Mouse (Mus musculus) kidney, adult 2 months (tissue): ENCODE measurements around the gene Gdpgp1. TPM values are rescaled to one million over a fixed set of nuclear protein-coding genes. Genes with fewer than 3 reads are reported as not detected.

Experiments used
- DNase-seq: peaks from one replicate; pipeline ENCODE4 v3.0.0; 2021
- H3K27ac ChIP-seq: fragments of 200-500 bp; 2 replicates; pipeline ENCODE4 v1.5.1; 2012; ENCODE audit warnings: low read depth, low read length, control low read depth, inconsistent platforms; ENCODE audit not compliant: insufficient read depth
- H3K27me3 ChIP-seq: fragments of 200-500 bp; replicated peaks from 2 replicates; pipeline ENCODE4 v1.6.1; 2012; ENCODE audit warnings: mild to moderate bottlenecking, moderate library complexity, low read length, inconsistent platforms; ENCODE audit not compliant: control insufficient read depth, insufficient read depth
- H3K36me3 ChIP-seq: fragments of 200-500 bp; 2 replicates; pipeline ENCODE4 v1.6.1; 2012; ENCODE audit warnings: mild to moderate bottlenecking, moderate library complexity, low read length, inconsistent platforms; ENCODE audit not compliant: control insufficient read depth, insufficient read depth
- H3K4me1 ChIP-seq: fragments of 200-500 bp; 2 replicates; pipeline ENCODE4 v1.6.1; 2011; ENCODE audit warnings: low read length; ENCODE audit not compliant: control insufficient read depth, insufficient read depth
- H3K4me3 ChIP-seq: fragments of 200-500 bp; 2 replicates; pipeline ENCODE4 v1.5.1; 2011; ENCODE audit warnings: mild to moderate bottlenecking, low read depth, low read length, control low read depth; ENCODE audit not compliant: insufficient read depth
- CTCF ChIP-seq: fragments of 200-500 bp; conservative IDR thresholded peaks from 2 replicates; pipeline ENCODE4 v1.5.1; 2011; ENCODE audit warnings: low read depth, mild to moderate bottlenecking, control low read depth, low read length, moderate library complexity, mixed read lengths; ENCODE audit not compliant: insufficient read depth, insufficient read length
- POLR2A ChIP-seq: fragments of 200-500 bp; IDR thresholded peaks from one replicate; pipeline ENCODE4 v1.6.1; 2011; ENCODE audit warnings: low read depth, low read length, control low read depth
- WGBS: fragments of 180-500 bp; shearing (Covaris S2); methylation state at CpG from one replicate; pipeline ENCODE4 v1.1.7; 2018; 5-methylcytosine and 5-hydroxymethylcytosine counted together
- polyA plus RNA-seq: library from polyadenylated mRNA; depleted of rRNA; stranded (reverse); fragments of >200 nt; gene quantifications from 2 replicates; pipeline ENCODE4 v1.2.3, GENCODE M21; 2012

Gdpgp1 gene
- polyA plus RNA-seq, 1 experiment, result 2.4 TPM

- no peaks in the 10 kb centered on the region for H3K27me3 ChIP-seq
- TF ChIP-seq CTCF (peak; percentile 39; the same call in 1 of the 2 replicates), POLR2A (no peak)
- under 1% methylated on average over 48 of the region's 48 CpGs for WGBS
- H3K27ac ChIP-seq, result peak within 1 kb of the TSS; percentile 37
- no peaks in the 10 kb centered on the region for H3K36me3 ChIP-seq
- DNase-seq, result peak; percentile 99
- H3K4me1 ChIP-seq, result no peaks in the 10 kb centered on the region
- H3K4me3 ChIP-seq, result peak within 1 kb of the TSS; percentile 73
These were observed 13.6 kb downstream of the Gdpgp1 start, which contains the start of gene Ttll13 for GRCm38 (mm10) chr7:80246148-80246721. TSS of gene Ttll13 (plus strand) at chr7:80246376.

GRCm38 (mm10) chr7:80246859-80247258, 14.2 kb downstream of the Gdpgp1 start:
- DNase-seq, result no peak
- TF ChIP-seq CTCF, result no peak
- no peak for TF ChIP-seq POLR2A
- no peaks in the 10 kb centered on the region for H3K36me3 ChIP-seq
- H3K27me3 ChIP-seq, result no peaks in the 10 kb centered on the region
- no peaks in the 10 kb centered on the region for H3K4me1 ChIP-seq
- H3K4me3 ChIP-seq, result no peak overlapping the region
- no peak overlapping the region for H3K27ac ChIP-seq
- WGBS, result 59% methylated on average over 7 of the region's 7 CpGs

DNA sequence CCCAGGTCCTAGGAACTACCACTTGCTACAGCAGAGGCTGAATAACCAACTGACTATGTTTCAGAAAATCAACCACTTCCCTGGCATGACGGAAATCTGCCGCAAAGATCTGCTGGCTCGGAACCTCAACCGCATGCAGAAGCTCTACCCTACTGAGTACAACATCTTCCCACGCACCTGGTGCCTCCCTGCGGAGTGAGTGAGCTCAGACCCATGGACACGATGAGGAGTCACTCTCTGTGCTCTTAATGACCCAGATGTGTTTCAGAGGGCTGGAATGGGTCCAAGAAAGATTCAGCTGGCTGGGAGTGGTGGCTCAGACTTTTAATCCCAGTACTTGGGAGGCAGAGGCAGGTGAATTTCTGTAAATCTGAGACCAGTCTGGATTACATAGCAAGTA, 19.8 kb downstream of the Gdpgp1 start:
- H3K4me1 ChIP-seq, result no peaks in the 10 kb centered on the region
- H3K36me3 ChIP-seq, result no peaks in the 10 kb centered on the region
- H3K27me3 ChIP-seq, result no peaks in the 10 kb centered on the region
- no peak overlapping the region for H3K4me3 ChIP-seq
- 74% methylated on average over 7 of the region's 7 CpGs for WGBS
- DNase-seq, result no peak
- H3K27ac ChIP-seq, result no peak overlapping the region
- no peak for TF ChIP-seq POLR2A

DNA sequence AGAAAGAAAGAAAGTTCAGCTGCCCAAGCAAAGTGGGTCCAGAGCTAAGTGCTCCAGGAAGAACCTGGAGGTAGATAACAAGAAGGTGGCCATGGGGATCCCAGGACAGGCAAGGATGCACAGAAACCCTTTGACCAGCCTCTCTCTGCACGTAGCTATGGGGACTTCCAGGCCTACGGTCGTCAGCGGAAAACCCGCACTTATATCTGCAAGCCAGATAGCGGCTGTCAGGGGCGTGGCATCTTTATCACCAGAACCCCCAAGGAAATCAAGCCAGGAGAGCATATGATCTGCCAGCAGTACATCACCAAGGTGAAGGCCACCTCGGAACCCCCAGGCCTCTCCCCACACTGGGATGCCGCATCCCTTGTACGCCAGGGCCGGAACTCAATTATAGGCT, 20.2 kb downstream of the Gdpgp1 start:
- no peak for DNase-seq
- Histone ChIP-seq H3K36me3 (no peaks in the 10 kb centered on the region), H3K27ac (no peak overlapping the region), H3K4me1 (no peaks in the 10 kb centered on the region), H3K27me3 (no peaks in the 10 kb centered on the region), H3K4me3 (no peak overlapping the region)
- 91% methylated on average over 11 of the region's 11 CpGs for WGBS
- TF ChIP-seq CTCF (no peak), POLR2A (no peak)

GRCm38 (mm10) chr7:80255981-80256380, 23.3 kb downstream of the Gdpgp1 start:
- Histone ChIP-seq H3K4me3 (no peak overlapping the region), H3K36me3 (no peaks in the 10 kb centered on the region), H3K27me3 (no peaks in the 10 kb centered on the region), H3K4me1 (peaks cover 3% of the 10 kb centered on the region; the same call in 1 of the 2 replicates), H3K27ac (no peak overlapping the region)
- TF ChIP-seq POLR2A (no peak), CTCF (no peak)
- peak; percentile 13 for DNase-seq
- 59% methylated on average over 2 of the region's 2 CpGs for WGBS

DNA sequence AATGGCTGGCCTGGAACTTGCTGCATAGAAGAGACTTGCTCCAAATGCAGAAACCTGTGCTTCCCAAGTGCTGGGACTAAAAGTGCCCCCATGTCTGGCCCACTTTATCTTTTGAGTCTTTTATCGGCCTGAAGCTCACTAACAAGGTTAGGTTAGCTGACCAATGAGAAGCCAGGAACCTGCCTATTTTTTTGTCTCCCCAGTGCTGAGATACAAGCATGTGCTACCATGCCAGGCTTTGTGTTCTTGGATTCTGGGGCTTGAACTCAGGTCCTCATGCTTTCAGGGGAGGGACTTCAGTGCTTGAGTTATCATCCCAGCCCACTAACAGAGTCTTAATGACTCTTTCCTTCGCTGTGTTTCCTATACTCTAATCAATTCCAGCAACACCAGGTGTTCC, 25.0 kb downstream of the Gdpgp1 start:
- Histone ChIP-seq H3K4me3 (no peak overlapping the region), H3K4me1 (peaks cover 7% of the 10 kb centered on the region; the same call in 1 of the 2 replicates), H3K27ac (no peak overlapping the region), H3K36me3 (no peaks in the 10 kb centered on the region), H3K27me3 (no peaks in the 10 kb centered on the region)
- DNase-seq, result no peak
- TF ChIP-seq CTCF (no peak), POLR2A (no peak)
- WGBS, result 65% methylated on average over 2 of the region's 2 CpGs

- Histone ChIP-seq H3K4me3 (peak within 1 kb of the TSS; percentile 94), H3K36me3 (no peaks in the 10 kb centered on the region), H3K27ac (peak within 1 kb of the TSS; percentile 65), H3K4me1 (peaks cover 7% of the 10 kb centered on the region; the same call in 1 of the 2 replicates), H3K27me3 (no peaks in the 10 kb centered on the region)
- TF ChIP-seq CTCF (no peak), POLR2A (peak; percentile 79)
- peak; percentile 94 for DNase-seq
- 26% methylated on average over 40 of the region's 40 CpGs for WGBS
These were observed 28.1 kb downstream of the Gdpgp1 start, which contains the start of gene Ngrn for GRCm38 (mm10) chr7:80260625-80261371. TSS of gene Ngrn (plus strand) at chr7:80261215.
